Mouse (Mus musculus) heart, postnatal 0 days (tissue): Measurements from ENCODE around the gene Ddx56.

ENCODE experiments used
- CTCF ChIP-seq: IDR thresholded peaks from 2 replicates; pipeline ENCODE4 v1.5.1; 2016; ENCODE audit warnings: antibody characterized with exemption, control low read depth, low read depth
- EP300 ChIP-seq: IDR thresholded peaks from 2 replicates; pipeline ENCODE4 v1.6.1; 2016; ENCODE audit warnings: antibody characterized with exemption, low read depth

- no peak for TF ChIP-seq EP300
- TF ChIP-seq CTCF: no peak
These were observed 46.4 kb upstream of the Ddx56 start for GRCm38 (mm10) chr11:6313874-6314406.
